In genomic region chr10:120064424-120064823, GRCm38 (mm10) we compare ENCODE assay signal across 9 mouse cellular contexts. TPM values are rescaled to one million over a fixed set of nuclear protein-coding genes. Genes with fewer than 3 reads are reported as not detected.
DNase-seq lines count a peak whose midpoint lies in the region; ATAC-seq and TF ChIP-seq lines count a peak whose summit lies in the region.
"Had no signal": no experiment of that assay in that cellular context is flagged by ENCODE, and none has a peak within 500 bp of the region (broad histone marks: within the 10 kb centered on the region; RNA-seq: fewer than 3 reads in every experiment).

No protein-coding gene starts in this region.

- 0 out of 2 replicates have a peak, but pooled peaks cover 4% of the 10 kb centered on the region for H3K4me1 ChIP-seq in forebrain, embryonic 10.5 days
- H3K4me1 ChIP-seq in forebrain, embryonic 12.5 days: no peaks in the 10 kb centered on the region
- H3K4me1 ChIP-seq in lung, adult 2 months (ENCODE audit: control insufficient read depth, insufficient read depth, low read length): no peaks in the 10 kb centered on the region
- H3K4me1 ChIP-seq: liver, embryonic 15.5 days had no signal

- H3K36me3 ChIP-seq in forebrain, embryonic 10.5 days (replicated peaks): no peaks in the 10 kb centered on the region
- no peaks in the 10 kb centered on the region for H3K36me3 ChIP-seq in forebrain, embryonic 12.5 days (replicated peaks)
- H3K36me3 ChIP-seq: liver, embryonic 15.5 days had no signal

- no peak overlapping the region for H3K27ac ChIP-seq in forebrain, embryonic 10.5 days
- H3K27ac ChIP-seq in forebrain, embryonic 12.5 days: no peak overlapping the region
- H3K27ac ChIP-seq: liver, embryonic 15.5 days had no signal

- 31% methylated on average over 5 of the region's 5 CpGs for WGBS in forebrain, embryonic 10.5 days
- WGBS in forebrain, embryonic 12.5 days: 23% methylated on average over 5 of the region's 5 CpGs
- 20% methylated on average over 5 of the region's 5 CpGs for WGBS in lung, adult 2 months

- H3K4me3 ChIP-seq in forebrain, embryonic 10.5 days: no peak overlapping the region
- H3K4me3 ChIP-seq in forebrain, embryonic 12.5 days (replicated peaks): no peak overlapping the region
- H3K4me3 ChIP-seq in lung, adult 2 months (replicated peaks; ENCODE audit: extremely low read depth, low read depth, low read length): no peak overlapping the region
- H3K4me3 ChIP-seq: liver, embryonic 15.5 days had no signal

- H3K27me3 ChIP-seq in forebrain, embryonic 10.5 days (ENCODE audit: poor library complexity, severe bottlenecking): no peaks in the 10 kb centered on the region
- H3K27me3 ChIP-seq in forebrain, embryonic 12.5 days: no peaks in the 10 kb centered on the region
- H3K27me3 ChIP-seq: liver, embryonic 15.5 days had no signal

- no peak overlapping the region for H3K9ac ChIP-seq in forebrain, embryonic 12.5 days
- H3K9ac ChIP-seq: liver, embryonic 15.5 days had no signal

- TF ChIP-seq CTCF in lung, adult 2 months (IDR thresholded peaks at IDR 0.05; ENCODE audit: insufficient read depth, low read length): peak; percentile 70

- DNase-seq in forebrain, embryonic 10.5 days (ENCODE audit: extremely low spot score, low spot score): peak; percentile 46
- DNase-seq in urinary bladder, postnatal 25 days (ENCODE audit: low spot score): peak; percentile 59
- DNase-seq in urinary bladder, postnatal 10 days (ENCODE audit: low spot score): no peak
- DNase-seq in embryo, embryonic 10.5 days (ENCODE audit: low spot score): peak; percentile 74
- DNase-seq in kidney, adult 9 months: peak; percentile 61
- DNase-seq in lung, adult 2 months: peak; percentile 38
- peak; percentile 20 for DNase-seq in right cerebral cortex, postnatal 25 days

- ATAC-seq in forebrain, embryonic 12.5 days (ENCODE audit: low FRiP score): no peak

- H3K9me3 ChIP-seq in forebrain, embryonic 10.5 days: no peaks in the 10 kb centered on the region
- H3K9me3 ChIP-seq in forebrain, embryonic 12.5 days: no peaks in the 10 kb centered on the region
- H3K9me3 ChIP-seq: liver, embryonic 15.5 days had no signal

- no peak overlapping the region for H3K4me2 ChIP-seq in forebrain, embryonic 12.5 days
- H3K4me2 ChIP-seq: liver, embryonic 15.5 days had no signal

- no peak for TF ChIP-seq POLR2A in lung, adult 2 months (IDR thresholded peaks at IDR 0.05; ENCODE audit: borderline replicate concordance, extremely low read depth, low read depth, low read length)

RNA-seq across cellular contexts. Expression of gene Helb, which starts 48.4 kb away (rescaled TPM):
- 5.2 and 5.3 TPM in 2 replicates for polyA plus RNA-seq in forebrain, embryonic 10.5 days (2016; fragmentation: Nextera tagmentation; extraction: Ambion mirVana)
- polyA plus RNA-seq in forebrain, embryonic 12.5 days (2016; fragmentation: Nextera tagmentation; extraction: Ambion mirVana): 5.2 and 6.0 TPM in 2 replicates
- 4.6 and 5.8 TPM in 2 replicates for polyA plus RNA-seq in lung, adult 2 months (2012; rRNA removed)
